In genomic region chr3:18428908-18429307, GRCm38 (mm10) we compare ENCODE assay signal across 26 mouse cellular contexts.
DNase-seq lines count a peak whose midpoint lies in the region; ATAC-seq and TF ChIP-seq lines count a peak whose summit lies in the region.
"Had no signal": no experiment of that assay in that cellular context is flagged by ENCODE, and none has a peak within 500 bp of the region (broad histone marks: within the 10 kb centered on the region; RNA-seq: fewer than 3 reads in every experiment).

No protein-coding gene starts in this region.

- peak; percentile 1 for DNase-seq in lung, postnatal 0 days (ENCODE audit: low spot score)
- no peak for DNase-seq in lung, postnatal 14 days
- DNase-seq in liver, embryonic 14.5 days (ENCODE audit: low read depth in 3 of 3, low spot score in 3 of 3) = peak in 2 of 3 experiments; percentile 2 to 4
- DNase-seq in liver, postnatal 0 days = no peak
- DNase-seq in frontal cortex, postnatal 25 days (ENCODE audit: low spot score in 2 of 2) = no peak
- no peak for DNase-seq in yolk sac, embryonic 10.5 days (ENCODE audit: low spot score)
- DNase-seq: adrenal gland, adult 2 months; adrenal gland, postnatal 14 days; B cell, adult 2 months; cerebellum, adult 11 months; cerebellum, adult 2 months; cerebellum, adult 9-11 months; cerebellum, postnatal 25 days; gastrocnemius, postnatal 10 days; gastrocnemius, postnatal 36 days; heart, adult 2 months had no signal

- H3K9me3 ChIP-seq in lung, postnatal 0 days (ENCODE audit: low read length) = no peaks in the 10 kb centered on the region
- H3K9me3 ChIP-seq in liver, embryonic 14.5 days (ENCODE audit: control insufficient read depth, low read length) = no peaks in the 10 kb centered on the region
- H3K9me3 ChIP-seq in liver, postnatal 0 days (ENCODE audit: low read length) = no peaks in the 10 kb centered on the region
- H3K9me3 ChIP-seq: embryonic facial prominence, embryonic 12.5 days; embryonic facial prominence, embryonic 15.5 days; forebrain, embryonic 15.5 days; G1E; heart, embryonic 10.5 days; heart, embryonic 13.5 days; hindbrain, embryonic 12.5 days; hindbrain, embryonic 15.5 days had no signal

- no peaks in the 10 kb centered on the region for H3K4me1 ChIP-seq in lung, postnatal 0 days (ENCODE audit: insufficient read depth, low read depth, low read length)
- no peaks in the 10 kb centered on the region for H3K4me1 ChIP-seq in liver, embryonic 14.5 days (replicated peaks; ENCODE audit: control insufficient read depth in 2 of 2, insufficient read depth in 2 of 2, low read length in 1 of 2)
- no peaks in the 10 kb centered on the region; the same call in 1 of the 2 replicates for H3K4me1 ChIP-seq in liver, postnatal 0 days (ENCODE audit: insufficient read depth)
- H3K4me1 ChIP-seq: embryonic facial prominence, embryonic 12.5 days; embryonic facial prominence, embryonic 15.5 days; forebrain, embryonic 15.5 days; heart, embryonic 10.5 days; heart, embryonic 13.5 days; hindbrain, embryonic 12.5 days; hindbrain, embryonic 15.5 days had no signal

- H3K27ac ChIP-seq in lung, postnatal 0 days (ENCODE audit: low read length) = no peak overlapping the region
- no peak overlapping the region for H3K27ac ChIP-seq in liver, embryonic 14.5 days
- peak overlapping the region; percentile 16; the same call in 1 of the 2 replicates for H3K27ac ChIP-seq in liver, postnatal 0 days (ENCODE audit: low read depth)
- H3K27ac ChIP-seq: embryonic facial prominence, embryonic 12.5 days; embryonic facial prominence, embryonic 15.5 days; forebrain, embryonic 15.5 days; heart, adult 2 months; heart, embryonic 10.5 days; heart, embryonic 13.5 days; hindbrain, embryonic 12.5 days; hindbrain, embryonic 15.5 days had no signal

- no peaks in the 10 kb centered on the region for H3K27me3 ChIP-seq in lung, postnatal 0 days (replicated peaks; ENCODE audit: insufficient read depth, low read length)
- no peaks in the 10 kb centered on the region for H3K27me3 ChIP-seq in liver, embryonic 14.5 days (ENCODE audit: control insufficient read depth, insufficient read depth, low read length)
- H3K27me3 ChIP-seq in liver, postnatal 0 days (ENCODE audit: insufficient read depth, low read length) = no peaks in the 10 kb centered on the region
- H3K27me3 ChIP-seq: CH12.LX; embryonic facial prominence, embryonic 12.5 days; embryonic facial prominence, embryonic 15.5 days; forebrain, embryonic 15.5 days; heart, embryonic 13.5 days; hindbrain, embryonic 12.5 days; hindbrain, embryonic 15.5 days had no signal

- no peak overlapping the region for H3K9ac ChIP-seq in lung, postnatal 0 days (replicated peaks; ENCODE audit: low read depth)
- no peak overlapping the region for H3K9ac ChIP-seq in liver, embryonic 14.5 days (replicated peaks)
- H3K9ac ChIP-seq in liver, postnatal 0 days (replicated peaks) = no peak overlapping the region
- H3K9ac ChIP-seq: embryonic facial prominence, embryonic 12.5 days; embryonic facial prominence, embryonic 15.5 days; forebrain, embryonic 15.5 days; heart, embryonic 13.5 days; hindbrain, embryonic 12.5 days; hindbrain, embryonic 15.5 days had no signal

- no peak for TF ChIP-seq CTCF in lung, postnatal 0 days (IDR thresholded peaks at IDR 0.05)
- TF ChIP-seq CTCF in liver, embryonic 14.5 days (IDR thresholded peaks at IDR 0.05; ENCODE audit: low read depth) = no peak
- no peak for TF ChIP-seq CTCF in liver, postnatal 0 days (IDR thresholded peaks at IDR 0.05; ENCODE audit: low read depth)

- H3K36me3 ChIP-seq in lung, postnatal 0 days (ENCODE audit: insufficient read depth, low read length) = no peaks in the 10 kb centered on the region
- no peaks in the 10 kb centered on the region for H3K36me3 ChIP-seq in liver, embryonic 14.5 days (replicated peaks; ENCODE audit: control insufficient read depth, insufficient read depth, low read depth)
- H3K36me3 ChIP-seq in liver, postnatal 0 days (replicated peaks; ENCODE audit: insufficient read depth, low read length) = no peaks in the 10 kb centered on the region
- H3K36me3 ChIP-seq: embryonic facial prominence, embryonic 12.5 days; embryonic facial prominence, embryonic 15.5 days; forebrain, embryonic 15.5 days; G1E; heart, embryonic 10.5 days; heart, embryonic 13.5 days; hindbrain, embryonic 12.5 days; hindbrain, embryonic 15.5 days had no signal

- no peak overlapping the region for H3K4me3 ChIP-seq in lung, postnatal 0 days (ENCODE audit: low read depth, low read length)
- no peak overlapping the region for H3K4me3 ChIP-seq in liver, embryonic 14.5 days (ENCODE audit: insufficient read depth in 1 of 2, low read depth in 2 of 2, low read length in 2 of 2)
- H3K4me3 ChIP-seq in liver, postnatal 0 days (ENCODE audit: low read depth, low read length) = no peak overlapping the region
- H3K4me3 ChIP-seq: embryonic facial prominence, embryonic 12.5 days; embryonic facial prominence, embryonic 15.5 days; forebrain, embryonic 15.5 days; heart, adult 2 months; heart, embryonic 10.5 days; heart, embryonic 13.5 days; hindbrain, embryonic 12.5 days; hindbrain, embryonic 15.5 days had no signal

- TF ChIP-seq EP300 in lung, postnatal 0 days (IDR thresholded peaks at IDR 0.05) = no peak
- no peak for TF ChIP-seq EP300 in liver, embryonic 14.5 days (IDR thresholded peaks at IDR 0.05; ENCODE audit: low read depth)
- peak; percentile 69 for TF ChIP-seq EP300 in liver, postnatal 0 days (IDR thresholded peaks at IDR 0.05; ENCODE audit: low read depth)

- ATAC-seq in lung, postnatal 0 days = no peak
- ATAC-seq in liver, embryonic 14.5 days (ENCODE audit: insufficient read depth) = peak; percentile 62; the same call in 1 of the 2 replicates
- peak; percentile 98 for ATAC-seq in liver, postnatal 0 days
- ATAC-seq: forebrain, embryonic 15.5 days; Patski had no signal

- H3K4me2 ChIP-seq in lung, postnatal 0 days (replicated peaks; ENCODE audit: low read depth, low read length) = no peak overlapping the region
- H3K4me2 ChIP-seq in liver, embryonic 14.5 days (ENCODE audit: low read depth) = no peak overlapping the region
- no peak overlapping the region for H3K4me2 ChIP-seq in liver, postnatal 0 days (ENCODE audit: low read depth, low read length)
- H3K4me2 ChIP-seq: embryonic facial prominence, embryonic 12.5 days; embryonic facial prominence, embryonic 15.5 days; forebrain, embryonic 15.5 days; heart, embryonic 13.5 days; hindbrain, embryonic 12.5 days; hindbrain, embryonic 15.5 days had no signal

- 88% methylated on average over 1 of the region's 1 CpGs for WGBS in lung, postnatal 0 days
- 60% methylated on average over 1 of the region's 1 CpGs for WGBS in liver, embryonic 14.5 days (ENCODE audit: insufficient replicate concordance)
- WGBS in liver, postnatal 0 days (ENCODE audit: insufficient replicate concordance) = 61% methylated on average over 1 of the region's 1 CpGs

Comparison
In these comparisons a context has a peak if more than half of its experiments do, and no peak if none do; other contexts are left out.
1. DNase-seq: peak in lung, postnatal 0 days (single experiment) and liver, embryonic 14.5 days (2 of 3); none in lung, postnatal 14 days (single experiment), liver, postnatal 0 days (single experiment), frontal cortex, postnatal 25 days (0 of 2) and yolk sac, embryonic 10.5 days (single experiment).